ENCODE assay signal across 20 mouse cellular contexts in genomic region chr2:31934551-31934950, GRCm38 (mm10). TPM values are rescaled to one million over a fixed set of nuclear protein-coding genes. Genes with fewer than 3 reads are reported as not detected.
"Had no signal": no experiment of that assay in that cellular context is flagged by ENCODE, and none has a peak within 500 bp of the region (broad histone marks: within the 10 kb centered on the region; RNA-seq: fewer than 3 reads in every experiment).

No protein-coding gene starts in this region.

- H3K9ac ChIP-seq: liver, embryonic 15.5 days; liver, postnatal 0 days; lung, embryonic 15.5 days; midbrain, embryonic 12.5 days; neural tube, embryonic 12.5 days had no signal

- H3K4me2 ChIP-seq: liver, embryonic 15.5 days; lung, embryonic 15.5 days; midbrain, embryonic 12.5 days; neural tube, embryonic 12.5 days had no signal

- H3K9me3 ChIP-seq: liver, embryonic 15.5 days; lung, embryonic 15.5 days; megakaryocyte, embryonic 14.5 days; midbrain, embryonic 12.5 days; neural tube, embryonic 12.5 days had no signal

- H3K27ac ChIP-seq: liver, embryonic 15.5 days; lung, embryonic 15.5 days; macrophage; midbrain, embryonic 12.5 days; neural tube, embryonic 12.5 days had no signal

- DNase-seq: liver, postnatal 0 days; lung, adult 2 months; lung, postnatal 14 days; midbrain, embryonic 14.5 days; right cerebral cortex, adult 18-20 months; right cerebral cortex, postnatal 25 days; right cerebral cortex, postnatal 4 days; spleen, adult 18-20 months; thymus, adult 18-20 months; thymus, postnatal 14 days; thymus, postnatal 36 days had no signal

- H3K36me3 ChIP-seq: liver, embryonic 15.5 days; lung, embryonic 15.5 days; midbrain, embryonic 12.5 days; neural tube, embryonic 12.5 days had no signal

- H3K27me3 ChIP-seq: lung, embryonic 15.5 days; midbrain, embryonic 12.5 days; neural tube, embryonic 12.5 days had no signal

- H3K4me1 ChIP-seq: liver, embryonic 15.5 days; lung, embryonic 15.5 days had no signal

- ATAC-seq: liver, postnatal 0 days had no signal

- H3K4me3 ChIP-seq: liver, embryonic 15.5 days; lung, embryonic 15.5 days; megakaryocyte, embryonic 14.5 days; midbrain, embryonic 12.5 days; neural tube, embryonic 12.5 days had no signal

RNA-seq across cellular contexts. Expression of gene Aif1l, which starts 15.4 kb away (rescaled TPM):
- total RNA-seq: monocyte, adult 5-6 weeks had no signal
- polyA plus RNA-seq: macrophage had no signal

RNA-seq across cellular contexts. Expression of gene Lamc3, which starts 47.5 kb away (rescaled TPM):
- total RNA-seq: megakaryocyte progenitor cell, adult 5-6 weeks; monocyte, adult 5-6 weeks; neutrophil, adult 5-6 weeks had no signal
- polyA plus RNA-seq: liver, embryonic 15.5 days; macrophage had no signal
